Mouse (Mus musculus): ENCODE data around the gene Gm45213.

The Gm45213 gene

GRCm38 (mm10) chr7:66043552-66044459 lies at the start of gene Gm45213:
Gm45213 (plus strand) TSS chr7:66043602.
- DNase-seq (ENCODE audit: low spot score in 2 of 2), result no peak

GRCm38 (mm10) chr7:66001035-66001754 lies 42.2 kb upstream of the Gm45213 start:
- DNase-seq (ENCODE audit: low spot score in 2 of 2), result no peak

GRCm38 (mm10) chr7:66001797-66002196 lies 41.6 kb upstream of the Gm45213 start:
- no peak for DNase-seq (ENCODE audit: low spot score in 2 of 2)

DNA sequence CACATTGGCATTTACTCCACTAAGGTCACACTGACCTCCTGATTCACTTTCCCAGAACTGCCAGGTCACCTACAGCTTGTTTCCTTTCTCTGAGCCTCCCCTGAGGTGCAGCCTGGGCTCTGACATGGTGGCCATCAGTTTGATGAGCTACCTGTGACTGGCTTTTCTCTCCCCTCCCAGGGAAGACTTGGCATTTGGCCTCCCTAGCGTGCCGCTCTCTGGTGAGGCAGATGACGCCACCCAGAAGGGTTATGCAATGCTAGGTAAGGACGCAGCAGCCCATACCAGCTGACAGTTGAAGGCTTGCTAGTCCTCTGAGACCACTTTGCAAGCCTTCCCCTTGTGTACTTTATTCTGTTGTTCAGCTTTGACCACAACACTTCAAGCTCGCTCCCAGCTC lies 40.0 kb upstream of the Gm45213 start:
- DNase-seq (ENCODE audit: low spot score in 2 of 2), result no peak

DNA sequence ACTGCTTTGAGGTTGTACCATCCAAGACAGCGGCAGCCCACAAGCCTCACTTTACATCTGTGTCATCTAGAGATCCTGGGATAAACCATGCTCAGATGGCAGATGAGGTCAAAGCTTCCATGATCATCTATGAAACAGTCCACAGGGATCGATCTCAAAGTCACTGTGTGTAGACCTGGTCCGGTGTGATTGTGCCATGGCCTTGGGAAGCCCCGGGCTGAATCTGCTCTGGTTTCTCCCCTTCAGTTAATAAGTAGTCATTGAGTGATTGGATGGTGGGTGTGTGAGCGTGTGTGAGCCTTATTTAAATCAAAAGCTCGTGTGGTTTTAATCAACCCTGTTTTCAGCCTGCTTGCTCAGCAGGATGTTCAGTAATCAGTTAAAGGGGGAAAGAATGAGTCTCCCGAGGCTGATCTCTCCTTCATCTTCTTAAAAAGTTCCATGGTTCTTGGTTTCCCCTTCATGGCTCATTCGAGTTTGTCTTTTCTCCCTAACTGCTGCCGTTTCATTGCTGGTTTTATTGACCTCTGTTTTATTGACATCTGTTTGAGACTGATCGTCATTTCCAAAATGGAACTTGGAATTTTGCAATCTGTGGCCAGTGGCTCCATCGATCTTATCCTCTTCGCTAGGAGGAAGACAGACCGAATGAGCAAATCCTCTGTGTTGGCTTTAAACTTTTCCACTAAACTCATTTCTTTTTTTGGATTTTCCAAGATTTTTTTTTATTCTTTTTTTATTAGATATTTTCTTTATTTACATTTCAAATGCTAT lies 39.4 kb upstream of the Gm45213 start:
- DNase-seq (ENCODE audit: low spot score in 2 of 2), result no peak

GRCm38 (mm10) chr7:66005066-66005465 lies 38.3 kb upstream of the Gm45213 start:
- DNase-seq (ENCODE audit: low spot score in 2 of 2), result no peak

GRCm38 (mm10) chr7:66008161-66008891 lies 35.1 kb upstream of the Gm45213 start:
- no peak for DNase-seq (ENCODE audit: low spot score in 2 of 2)

GRCm38 (mm10) chr7:66008892-66009273 lies 34.5 kb upstream of the Gm45213 start:
- no peak for DNase-seq (ENCODE audit: low spot score in 2 of 2)

GRCm38 (mm10) chr7:66010518-66010917 lies 32.9 kb upstream of the Gm45213 start:
- DNase-seq (ENCODE audit: low spot score in 2 of 2), result no peak

- DNase-seq (ENCODE audit: low spot score in 2 of 2), result no peak
These were observed 15.7 kb upstream of the Gm45213 start for GRCm38 (mm10) chr7:66027747-66028146.

DNA sequence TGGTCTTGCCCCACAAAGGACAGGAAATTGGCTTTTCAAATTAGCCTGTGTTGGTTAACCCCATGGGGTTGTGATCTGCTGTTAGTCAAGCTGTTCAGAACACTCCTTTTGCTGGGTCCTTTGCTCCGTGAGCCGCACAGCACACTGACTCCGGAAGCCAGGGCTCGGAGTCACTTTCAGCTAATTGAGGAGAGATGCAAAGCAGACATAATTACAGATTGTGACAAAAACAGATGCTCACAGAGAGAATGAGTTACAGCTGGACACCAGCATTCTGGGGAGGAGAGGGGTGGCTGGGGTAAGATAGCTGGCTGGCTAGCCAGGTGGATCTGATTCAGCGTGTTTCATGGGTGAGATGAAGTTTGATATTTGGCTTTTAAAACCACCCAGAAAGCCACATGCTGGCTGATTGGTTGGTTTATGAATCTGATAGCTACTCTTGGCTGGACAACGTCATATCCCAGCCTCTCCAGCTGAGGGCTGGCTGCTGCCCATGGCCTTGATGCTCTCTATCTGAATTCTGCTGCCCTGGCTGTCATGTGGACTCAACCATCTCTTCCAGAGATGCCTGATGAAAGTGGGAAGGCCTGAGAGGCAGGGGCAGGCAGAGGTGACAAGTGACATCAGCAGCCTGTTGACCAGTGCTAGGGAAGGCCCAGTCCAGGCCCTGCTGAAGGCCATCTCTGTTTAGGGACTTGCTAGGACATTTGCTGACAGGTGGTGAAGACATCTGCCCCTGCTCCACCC lies 14.5 kb upstream of the Gm45213 start:
- DNase-seq (ENCODE audit: low spot score in 2 of 2), result no peak

- no peak for DNase-seq (ENCODE audit: low spot score in 2 of 2)
These were observed 6.6 kb upstream of the Gm45213 start for GRCm38 (mm10) chr7:66036809-66037208.

GRCm38 (mm10) chr7:66038261-66038660 lies 5.1 kb upstream of the Gm45213 start:
- no peak for DNase-seq (ENCODE audit: low spot score in 2 of 2)

GRCm38 (mm10) chr7:66038730-66039129 lies 4.7 kb upstream of the Gm45213 start:
- DNase-seq (ENCODE audit: low spot score in 2 of 2), result no peak

- DNase-seq (ENCODE audit: low spot score in 2 of 2), result no peak
These were observed 3.2 kb upstream of the Gm45213 start for GRCm38 (mm10) chr7:66040026-66040814.

- DNase-seq (ENCODE audit: low spot score in 2 of 2), result no peak
These were observed 1.2 kb downstream of the Gm45213 start for GRCm38 (mm10) chr7:66044617-66045016.

GRCm38 (mm10) chr7:66046921-66047918 lies 3.8 kb downstream of the Gm45213 start:
- DNase-seq (ENCODE audit: low spot score in 2 of 2), result no peak

DNA sequence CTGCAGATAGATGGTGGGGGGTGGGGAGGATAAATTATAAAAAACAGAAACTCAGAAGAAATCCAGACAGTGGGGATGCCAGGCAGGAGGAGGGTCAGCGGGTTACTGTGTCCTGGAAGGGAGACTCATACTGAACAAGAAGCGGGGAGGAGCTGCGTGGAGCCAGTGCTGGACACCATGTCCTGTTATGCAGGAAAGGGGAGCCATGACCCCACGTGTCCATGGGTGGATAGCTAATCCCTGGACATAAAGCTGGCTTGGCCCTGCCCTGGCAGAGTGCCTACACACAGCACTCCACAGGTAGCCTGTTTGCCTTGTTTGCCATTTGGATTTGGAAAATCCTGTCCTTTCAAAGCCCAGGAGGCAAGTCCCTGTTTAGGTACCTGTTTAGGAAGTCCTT lies 4.6 kb downstream of the Gm45213 start:
- DNase-seq (ENCODE audit: low spot score in 2 of 2), result no peak
